In the genomic region with DNA sequence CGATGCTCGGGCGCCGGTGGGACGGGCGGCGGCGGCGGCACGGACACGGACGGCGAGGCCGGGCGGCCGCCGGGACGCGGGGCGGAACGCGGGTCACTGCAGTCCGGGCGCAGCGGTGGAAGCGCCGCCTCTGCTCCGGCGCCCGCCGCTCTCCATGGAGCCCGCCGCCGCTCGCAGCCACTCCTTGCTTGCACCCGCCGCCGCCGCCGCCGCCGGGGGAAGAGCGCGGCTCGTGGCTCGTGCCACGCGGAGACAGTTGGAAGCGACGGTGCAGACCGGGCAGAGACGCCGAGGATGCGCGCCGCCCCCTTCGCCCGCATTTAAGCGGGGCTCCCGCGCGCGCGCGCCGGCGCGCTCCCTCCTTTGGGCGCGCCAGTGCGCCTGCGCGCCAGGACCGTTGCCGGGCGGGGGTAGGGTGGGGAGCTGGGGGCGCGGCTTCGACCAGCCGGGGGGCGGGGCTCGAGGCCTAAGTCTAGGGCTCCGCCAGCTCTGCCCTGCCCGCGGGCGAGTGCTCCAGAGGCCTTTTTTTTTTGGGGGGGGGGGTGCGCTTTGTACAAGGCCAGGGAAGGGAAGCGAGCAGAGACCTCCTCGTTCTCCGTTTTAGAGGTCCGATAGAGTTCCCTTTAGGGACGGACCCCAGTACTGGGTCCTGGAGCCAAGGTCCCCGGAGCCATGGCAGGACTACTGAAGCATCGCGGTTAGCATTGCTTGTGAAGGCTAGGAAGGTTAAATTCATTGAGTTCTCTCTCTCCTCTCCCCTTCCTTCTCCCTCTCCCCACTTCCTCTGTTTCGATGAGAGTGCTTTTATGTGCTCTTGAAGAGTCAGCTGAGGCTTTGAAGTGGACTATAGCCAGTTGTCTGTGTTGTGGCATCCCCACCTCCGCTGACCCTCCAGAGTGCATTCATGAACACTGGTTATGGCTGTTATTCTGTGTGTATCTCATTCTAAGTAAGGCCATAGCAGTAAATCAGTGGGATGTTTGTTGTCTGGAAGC, we compare ENCODE assay signal across 8 mouse cellular contexts. TPM values are rescaled to one million over a fixed set of nuclear protein-coding genes. Genes with fewer than 3 reads are reported as not detected.
DNase-seq lines count a peak whose midpoint lies in the region; ATAC-seq lines count a peak whose summit lies in the region.

A gene (minus strand): TSS at position 296 of the 995 bp plus-strand sequence.

- H3K4me2 ChIP-seq in hindbrain, embryonic 16.5 days (ENCODE audit: low read length), result peak within 1 kb of the TSS; percentile 91

- peak within 1 kb of the TSS; percentile 93 for H3K9ac ChIP-seq in hindbrain, embryonic 16.5 days (ENCODE audit: low read depth, low read length)

- peaks cover 17% of the 10 kb centered on the region for H3K4me1 ChIP-seq in hindbrain, embryonic 16.5 days (ENCODE audit: control insufficient read depth, insufficient read depth, low read depth, low read length)
- H3K4me1 ChIP-seq in megakaryocyte, embryonic 14.5 days, result peaks cover 45% of the 10 kb centered on the region

- ATAC-seq in hindbrain, embryonic 16.5 days, result peak; percentile 94

- no peaks in the 10 kb centered on the region for H3K36me3 ChIP-seq in hindbrain, embryonic 16.5 days (ENCODE audit: control insufficient read depth, insufficient read depth, low read length)
- H3K36me3 ChIP-seq in megakaryocyte, embryonic 14.5 days (replicated peaks; ENCODE audit: low read length), result peaks cover 9% of the 10 kb centered on the region

- 3% methylated on average over 43 of the region's 97 CpGs for WGBS in hindbrain, embryonic 16.5 days

- H3K27ac ChIP-seq in hindbrain, embryonic 16.5 days (ENCODE audit: low read depth, low read length), result peak within 1 kb of the TSS; percentile 92

- H3K4me3 ChIP-seq in hindbrain, embryonic 16.5 days (ENCODE audit: low read length), result peak within 1 kb of the TSS; percentile 90
- peak within 1 kb of the TSS; percentile 96 for H3K4me3 ChIP-seq in megakaryocyte, embryonic 14.5 days (replicated peaks)

- peak; percentile 74 for DNase-seq in WW6 (ENCODE audit: low read depth, low spot score)
- DNase-seq in cerebellum, postnatal 36 days, result peak; percentile 81 to 89
- DNase-seq in gastrocnemius, adult 18-20 months (ENCODE audit: low spot score), result peak; percentile 79
- DNase-seq in left cerebral cortex, adult 8-10 months (ENCODE audit: low spot score in 2 of 2), result peak; percentile 63 to 71
- DNase-seq in right cerebral cortex, postnatal 14 days, result peak; percentile 88
- peak; percentile 64 to 81 for DNase-seq in urinary bladder, postnatal 36 days (ENCODE audit: low spot score in 2 of 2)

- H3K27me3 ChIP-seq in hindbrain, embryonic 16.5 days (replicated peaks; ENCODE audit: control insufficient read depth, insufficient read depth, low read length), result no peaks in the 10 kb centered on the region
- no peaks in the 10 kb centered on the region for H3K27me3 ChIP-seq in megakaryocyte, embryonic 14.5 days (replicated peaks)

- H3K9me3 ChIP-seq in hindbrain, embryonic 16.5 days (ENCODE audit: control insufficient read depth, low read length), result no peaks in the 10 kb centered on the region
- no peaks in the 10 kb centered on the region for H3K9me3 ChIP-seq in megakaryocyte, embryonic 14.5 days

RNA-seq across cellular contexts. Expression of the gene that starts here (rescaled TPM):
- total RNA-seq in gastrocnemius, adult 18-20 months (2021), result 100 to 1,000 TPM; 287 to 374 TPM
- polyA plus RNA-seq in hindbrain, embryonic 16.5 days (2015; fragmentation: Nextera tagmentation; extraction: Ambion mirVana), result 60.7 and 67.8 TPM in 2 replicates
- total RNA-seq in left cerebral cortex, adult 8-10 months (2022), result 100 to 1,000 TPM; 125 to 146 (median 131) TPM
- polyA plus RNA-seq in megakaryocyte, embryonic 14.5 days (2012; ENCODE audit: insufficient read depth, low replicate concordance), result 15.9 and 18.1 TPM in 2 replicates

Comparison
In these comparisons a context has a peak if more than half of its experiments do, and no peak if none do; other contexts are left out.
1. Peak in every context shown above with its lines: DNase-seq, ATAC-seq, H3K4me3 ChIP-seq and H3K27ac ChIP-seq.